Mouse (Mus musculus) macrophage (primary cell): ENCODE data around the gene Cdkn2a. TPM values are rescaled to one million over a fixed set of nuclear protein-coding genes. Genes with fewer than 3 reads are reported as not detected.
A peak's percentile ranks its signal among the peaks of the same experiment; 100 is the strongest.

Experiments
- H3K27ac ChIP-seq: fragments of 350-480 bp; formaldehyde crosslinking; 2 replicates; pipeline ENCODE4 v1.9.0; 2021
- H3K36me3 ChIP-seq: fragments of 350-480 bp; formaldehyde crosslinking; 2 replicates; pipeline ENCODE4 v1.9.0; 2021; ENCODE audit errors: inconsistent target
- H3K4me3 ChIP-seq: fragments of 350-480 bp; formaldehyde crosslinking; 2 replicates; pipeline ENCODE4 v1.9.0; 2021; ENCODE audit errors: inconsistent target
- H3K79me2 ChIP-seq: fragments of 350-480 bp; formaldehyde crosslinking; 2 replicates; pipeline ENCODE4 v1.9.0; 2021; ENCODE audit errors: inconsistent target
- WGBS: methylation state at CpG from one replicate; pipeline ENCODE4 v1.1.7; 2026; ENCODE audit warnings: inconsistent platforms; ENCODE audit not compliant: missing documents; 5-methylcytosine and 5-hydroxymethylcytosine counted together
- polyA plus RNA-seq: library from polyadenylated mRNA; stranded (reverse); fragments of 250-400 nt; gene quantifications from 3 replicates; pipeline ENCODE4 v1.2.4, GENCODE M21; 2018; ENCODE audit warnings: inconsistent platforms
- total RNA-seq, 78 experiments: library from RNA; depleted of rRNA; stranded (reverse); fragments of 250-400 nt; gene quantifications; 1 replicate in 9 of 78; 2 replicates in 24 of 78; 3 replicates in 43 of 78; 4 replicates in 2 of 78; pipeline ENCODE4 v1.2.4; 2018; ENCODE audit warnings: inconsistent platforms in 56 of 78

The Cdkn2a gene
- total RNA-seq (2018; cell fraction: chromatin; rRNA removed): 1 to 10 TPM in 1 of 26 experiments, not detected in 25; 6.9 TPM
- 1 to 10 TPM in 2 of 26 experiments, under 1 TPM in 20, not detected in 4; 0.19 to 1.4 (median 0.36) TPM for total RNA-seq (2018; cell fraction: cytosol; rRNA removed)
- total RNA-seq (2018; cell fraction: nucleus; rRNA removed): not detected
- 0.24 to 1.5 TPM (median 0.41 TPM) in 3 replicates for polyA plus RNA-seq

DNA sequence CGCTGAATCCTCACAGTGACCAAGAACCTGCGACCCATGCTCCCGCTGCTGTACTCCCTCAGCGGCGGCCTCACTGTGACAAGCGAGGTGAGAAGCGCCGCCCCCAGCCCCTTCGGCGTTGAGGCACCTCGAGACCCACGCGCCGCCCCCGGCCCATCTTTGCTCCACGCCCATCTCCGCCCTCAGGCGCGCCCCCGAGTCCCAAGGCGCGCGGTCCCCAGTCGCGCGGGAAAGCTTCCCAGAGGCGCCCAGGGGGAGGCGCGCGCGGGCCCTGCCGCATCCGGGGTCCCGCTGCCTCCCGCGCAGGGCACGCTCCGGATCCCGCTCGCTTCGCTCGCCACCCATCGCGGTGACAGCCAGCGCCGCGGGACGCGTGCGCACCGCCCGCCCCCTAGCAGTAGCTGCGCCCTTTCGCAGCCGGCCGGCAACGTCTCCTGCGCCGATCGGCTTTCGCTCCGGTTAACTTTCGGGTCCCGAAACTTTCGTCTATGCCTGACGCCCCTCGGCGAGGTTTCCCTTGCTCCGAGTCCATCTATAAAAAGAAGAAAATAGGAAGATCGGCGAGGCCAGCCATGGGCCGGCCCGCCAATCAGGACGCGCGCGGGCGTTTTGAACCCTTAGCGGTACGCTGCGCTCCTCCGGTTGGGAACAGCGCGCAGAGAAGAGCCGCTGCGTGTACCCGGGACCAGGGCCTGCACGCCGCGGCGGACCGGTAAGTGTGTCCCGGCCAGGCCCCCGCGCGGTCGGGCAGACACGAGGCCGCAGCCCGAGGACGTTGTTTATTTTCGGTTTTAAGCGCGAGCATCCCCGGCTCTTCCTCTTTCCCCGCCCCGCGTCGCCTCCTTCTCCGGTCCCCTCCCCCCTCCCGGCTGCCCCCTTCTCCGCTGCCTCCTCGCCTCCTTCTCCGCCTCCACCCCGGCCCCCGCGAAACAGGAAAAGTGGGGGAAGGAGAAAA lies at the start of gene Cdkn2a:
TSS of gene Cdkn2a (minus strand) at position 168 of the 955 bp plus-strand sequence.
- Histone ChIP-seq H3K79me2 (no peaks in the 10 kb centered on the region), H3K36me3 (no peaks in the 10 kb centered on the region), H3K27ac (peak within 1 kb of the TSS; percentile 13; the same call in 1 of the 2 replicates), H3K4me3 (peak within 1 kb of the TSS; percentile 49)
- 2% methylated on average over 97 of the region's 117 CpGs for whole genome bisulfite sequencing

DNA sequence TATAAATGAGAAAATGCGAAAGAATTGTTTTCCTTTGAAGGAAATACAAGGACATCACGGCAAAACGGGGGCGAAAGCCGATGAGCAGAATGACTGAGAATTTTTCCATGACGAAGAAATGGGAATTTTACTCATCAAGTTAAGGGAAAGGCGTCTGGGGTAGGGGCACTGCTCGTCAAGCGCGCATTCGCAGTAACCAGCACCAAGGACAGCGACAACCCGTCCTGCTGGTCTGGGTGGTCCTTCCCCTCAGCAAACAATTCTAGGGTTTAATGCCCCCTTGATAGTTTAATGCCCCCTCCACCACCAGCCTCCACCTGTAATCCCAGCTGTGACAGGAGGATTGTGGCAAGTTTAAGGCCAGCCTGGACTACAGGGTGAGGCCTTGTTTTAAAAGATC lies 19.0 kb upstream of the Cdkn2a start:
- WGBS: 17% methylated on average over 13 of the region's 13 CpGs
- Histone ChIP-seq H3K79me2 (no peaks in the 10 kb centered on the region), H3K27ac (no peak overlapping the region), H3K36me3 (no peaks in the 10 kb centered on the region), H3K4me3 (no peak overlapping the region)

DNA sequence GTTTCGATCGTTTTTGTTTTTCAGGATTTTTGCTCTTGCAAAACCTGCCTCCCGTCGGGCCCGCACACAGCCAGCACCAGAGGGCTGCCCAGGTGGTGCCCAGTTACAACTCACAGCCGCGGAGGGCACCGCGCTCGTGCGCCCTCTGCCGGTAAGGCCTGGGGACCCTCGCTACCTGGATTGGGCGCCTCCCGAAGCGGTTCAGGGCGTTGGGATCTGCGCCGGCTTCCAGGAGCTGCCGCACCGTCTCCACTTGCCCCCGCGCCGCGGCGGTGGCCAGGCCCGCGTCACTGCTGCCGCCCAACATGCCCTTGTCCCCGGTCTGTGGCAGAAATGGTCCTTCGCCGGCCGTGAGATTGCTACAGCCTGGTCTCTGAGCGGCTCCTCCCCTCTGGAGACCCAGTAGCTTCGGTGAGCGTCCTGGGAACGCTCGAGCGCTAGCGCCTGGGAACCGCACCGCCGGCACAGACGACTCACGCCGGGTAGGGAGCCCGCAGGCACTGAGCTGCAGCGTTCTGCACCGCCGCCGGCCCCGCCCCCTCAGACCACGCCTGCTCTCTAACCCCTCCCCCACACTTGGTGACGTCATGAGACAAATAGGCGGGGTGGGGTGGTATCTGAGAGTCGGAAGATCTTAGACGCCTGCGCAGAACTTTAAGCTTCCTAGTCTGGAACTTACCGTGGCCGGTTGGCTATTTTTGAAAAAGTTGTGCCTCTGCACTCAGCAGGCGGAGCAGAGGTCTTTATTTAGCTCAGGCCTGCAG lies 16.2 kb upstream of the Cdkn2a start, which contains the start of gene Cdkn2b:
TSS of gene Cdkn2b (minus strand) at position 549 of the 764 bp plus-strand sequence.
- Histone ChIP-seq H3K4me3 (peak within 1 kb of the TSS; percentile 26; the same call in 1 of the 2 replicates), H3K79me2 (no peaks in the 10 kb centered on the region), H3K36me3 (no peaks in the 10 kb centered on the region), H3K27ac (peak within 1 kb of the TSS; percentile 22; the same call in 1 of the 2 replicates)
- 1% methylated on average over 61 of the region's 61 CpGs for WGBS

DNA sequence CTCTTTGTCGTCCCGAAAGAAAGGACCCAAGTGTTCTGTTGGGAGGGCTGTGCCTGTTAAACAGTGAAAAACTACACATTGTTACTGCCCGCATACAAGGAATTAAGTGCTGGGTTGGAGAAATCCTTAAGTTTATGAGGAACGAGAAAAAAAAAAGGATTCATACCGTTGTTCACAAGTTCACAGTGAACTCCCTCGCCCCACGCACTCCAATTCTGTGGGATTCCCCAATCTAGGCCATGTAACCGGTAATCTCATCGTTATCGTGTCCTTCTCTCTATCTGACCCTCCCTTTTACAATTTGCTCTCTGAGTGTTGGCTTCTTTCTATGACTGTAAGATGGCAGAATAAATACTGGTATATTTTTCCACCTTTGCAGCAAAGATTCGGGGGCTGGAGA lies 15.5 kb upstream of the Cdkn2a start:
- Histone ChIP-seq H3K36me3 (no peaks in the 10 kb centered on the region), H3K4me3 (no peak overlapping the region), H3K79me2 (no peaks in the 10 kb centered on the region), H3K27ac (no peak overlapping the region)
- WGBS: 16% methylated on average over 11 of the region's 11 CpGs

DNA sequence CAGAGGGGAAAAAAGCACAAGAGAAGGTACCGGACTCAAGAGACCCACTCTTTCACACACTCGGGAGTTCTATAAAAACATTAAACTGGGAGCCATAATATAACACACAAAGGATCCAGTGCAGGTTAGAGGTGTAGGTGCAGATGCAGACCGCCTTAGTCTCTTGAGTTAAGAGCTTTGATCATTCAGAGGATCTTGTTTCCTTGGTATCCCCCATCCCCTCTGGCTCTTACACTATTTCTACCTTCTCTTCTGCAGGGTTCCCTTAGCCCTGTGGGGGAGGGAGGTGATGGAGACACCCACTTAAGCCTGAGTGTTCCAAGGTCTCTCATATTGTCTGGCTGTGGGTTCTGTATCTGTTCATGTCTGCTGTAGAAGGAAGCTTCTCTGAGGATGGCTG lies 13.5 kb upstream of the Cdkn2a start:
- Histone ChIP-seq H3K27ac (no peak overlapping the region), H3K4me3 (no peak overlapping the region), H3K36me3 (no peaks in the 10 kb centered on the region), H3K79me2 (no peaks in the 10 kb centered on the region)
- 35% methylated on average over 3 of the region's 3 CpGs for WGBS

DNA sequence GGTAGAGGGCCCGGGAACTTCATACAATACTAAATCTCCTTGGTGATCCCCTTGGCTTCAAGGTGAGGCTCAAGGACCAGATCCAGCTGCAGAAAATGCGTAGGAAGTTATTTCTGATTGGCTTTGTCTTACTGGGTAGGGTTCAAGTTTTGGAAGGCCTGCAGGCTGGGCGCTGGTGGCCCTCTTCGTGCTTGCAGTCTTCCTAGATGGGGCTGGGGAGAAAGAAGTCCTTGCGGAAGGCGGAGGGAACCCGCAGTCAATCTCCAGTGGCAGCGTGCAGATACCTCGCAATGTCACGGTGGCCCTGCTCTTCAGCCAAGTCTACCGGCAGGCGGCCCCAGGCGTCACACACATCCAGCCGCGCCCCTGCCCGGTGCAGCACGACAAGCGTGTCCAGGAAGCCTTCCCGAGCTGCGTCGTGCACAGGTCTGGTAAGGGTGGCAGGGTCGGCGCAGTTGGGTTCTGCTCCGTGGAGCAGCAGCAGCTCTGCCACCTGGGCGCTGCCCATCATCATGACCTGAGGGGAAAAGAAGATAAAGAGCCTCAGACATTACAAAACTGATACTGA lies 12.4 kb upstream of the Cdkn2a start:
- no peak overlapping the region for H3K27ac ChIP-seq
- no peaks in the 10 kb centered on the region for H3K79me2 ChIP-seq
- H3K4me3 ChIP-seq: no peak overlapping the region
- whole genome bisulfite sequencing: 18% methylated on average over 25 of the region's 25 CpGs
- no peaks in the 10 kb centered on the region for H3K36me3 ChIP-seq

DNA sequence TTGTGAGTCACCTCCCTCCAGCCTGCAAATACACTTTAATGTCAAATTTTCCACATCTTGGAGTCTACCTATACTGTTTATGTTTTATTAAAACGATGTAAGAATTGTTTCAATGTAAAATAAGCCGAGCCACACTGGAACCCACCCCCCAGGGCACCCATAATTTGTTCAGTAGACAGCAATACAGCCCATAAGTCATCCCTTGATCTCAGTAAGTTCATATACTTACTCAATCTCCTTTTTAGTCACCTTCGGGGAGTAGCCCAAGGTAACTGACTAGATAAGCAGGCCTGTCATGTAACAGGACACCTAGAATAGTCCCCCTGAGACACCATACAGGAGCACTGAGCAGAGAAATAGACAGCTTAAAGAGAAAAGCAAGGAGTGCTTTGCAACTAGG lies 11.2 kb upstream of the Cdkn2a start:
- Histone ChIP-seq H3K27ac (no peak overlapping the region), H3K36me3 (no peaks in the 10 kb centered on the region), H3K79me2 (no peaks in the 10 kb centered on the region), H3K4me3 (no peak overlapping the region)
- WGBS: 14% methylated on average over 3 of the region's 3 CpGs

DNA sequence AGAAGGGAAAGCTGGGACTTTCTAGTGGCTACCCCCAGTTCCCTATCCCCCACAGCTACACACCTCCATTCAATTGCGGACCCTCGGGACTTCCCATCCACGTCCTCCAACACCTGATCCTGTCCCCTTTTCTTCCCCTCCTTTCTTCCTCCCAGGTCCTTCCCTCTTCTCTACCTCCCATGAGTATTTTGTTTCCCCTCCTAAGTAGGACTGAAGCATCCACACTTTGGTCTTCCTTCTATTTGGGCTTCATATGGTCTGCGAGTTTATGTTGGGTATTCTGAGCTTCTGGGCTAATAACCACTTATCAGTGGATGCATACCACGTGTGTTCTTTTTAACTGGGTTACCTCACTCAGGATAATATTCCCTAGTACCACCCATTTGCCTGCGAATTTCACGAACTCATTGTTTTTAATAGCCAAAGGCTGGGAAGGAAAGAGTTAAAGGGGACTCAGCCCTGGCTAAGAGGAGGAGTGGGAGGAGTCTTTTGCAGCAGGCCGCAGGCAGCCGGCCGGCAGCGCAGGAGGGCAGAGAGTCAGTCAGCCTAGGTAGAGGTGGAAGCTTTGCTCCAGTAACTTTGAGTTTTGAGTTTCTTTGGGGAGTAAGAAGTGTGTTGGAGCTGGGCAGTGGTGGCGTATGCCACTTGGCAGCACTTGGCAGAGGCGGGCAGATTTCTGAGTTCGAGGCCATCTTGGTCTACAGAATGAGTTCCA lies 9.0 kb upstream of the Cdkn2a start:
- Histone ChIP-seq H3K27ac (no peak overlapping the region), H3K4me3 (no peak overlapping the region), H3K79me2 (no peaks in the 10 kb centered on the region), H3K36me3 (no peaks in the 10 kb centered on the region)
- 14% methylated on average over 14 of the region's 14 CpGs for WGBS

DNA sequence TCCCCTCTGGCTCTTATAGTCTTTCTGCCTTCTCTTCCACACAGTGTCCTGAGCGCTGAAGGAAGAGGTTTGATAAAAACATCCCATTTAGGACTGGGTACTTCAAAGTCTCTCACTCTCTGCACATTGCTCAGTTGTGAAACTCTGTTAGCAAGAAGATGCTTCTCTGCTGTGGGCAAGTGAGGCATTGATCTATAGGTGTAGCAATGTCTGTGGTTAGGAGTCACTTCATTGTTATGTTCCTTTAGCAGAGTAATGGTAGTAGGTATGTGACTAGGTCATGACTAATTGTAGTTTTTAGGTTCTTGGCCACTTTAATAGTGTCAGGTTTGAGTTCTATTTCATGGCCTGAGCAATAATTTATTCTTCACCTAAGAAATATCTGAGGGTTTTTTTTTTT lies 7.7 kb upstream of the Cdkn2a start:
- Histone ChIP-seq H3K36me3 (no peaks in the 10 kb centered on the region), H3K79me2 (no peaks in the 10 kb centered on the region), H3K27ac (no peak overlapping the region), H3K4me3 (no peak overlapping the region)
- 36% methylated on average over 1 of the region's 1 CpGs for WGBS

DNA sequence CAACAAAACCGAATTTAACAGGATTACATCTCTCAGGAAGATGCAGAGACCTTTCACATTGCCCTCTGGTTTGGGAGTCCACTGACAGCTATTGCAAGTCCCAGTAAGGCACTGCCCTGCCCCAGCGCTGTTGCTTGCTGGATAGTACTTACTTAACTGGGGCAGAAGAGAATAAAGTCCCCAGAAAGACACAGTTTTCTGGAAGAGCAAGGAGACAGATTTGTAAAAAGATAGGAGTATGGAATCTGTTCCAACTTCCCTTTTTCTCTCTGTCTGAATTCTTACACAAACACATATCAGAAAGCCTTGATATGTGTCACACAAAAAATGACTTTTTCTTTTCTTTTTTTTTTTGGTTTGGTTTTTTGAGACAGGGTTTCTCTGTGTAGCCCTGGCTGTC lies 5.3 kb upstream of the Cdkn2a start:
- H3K79me2 ChIP-seq: no peaks in the 10 kb centered on the region
- H3K4me3 ChIP-seq: no peak overlapping the region
- no peak overlapping the region for H3K27ac ChIP-seq
- no peaks in the 10 kb centered on the region for H3K36me3 ChIP-seq
- WGBS: 17% methylated on average over 2 of the region's 2 CpGs

DNA sequence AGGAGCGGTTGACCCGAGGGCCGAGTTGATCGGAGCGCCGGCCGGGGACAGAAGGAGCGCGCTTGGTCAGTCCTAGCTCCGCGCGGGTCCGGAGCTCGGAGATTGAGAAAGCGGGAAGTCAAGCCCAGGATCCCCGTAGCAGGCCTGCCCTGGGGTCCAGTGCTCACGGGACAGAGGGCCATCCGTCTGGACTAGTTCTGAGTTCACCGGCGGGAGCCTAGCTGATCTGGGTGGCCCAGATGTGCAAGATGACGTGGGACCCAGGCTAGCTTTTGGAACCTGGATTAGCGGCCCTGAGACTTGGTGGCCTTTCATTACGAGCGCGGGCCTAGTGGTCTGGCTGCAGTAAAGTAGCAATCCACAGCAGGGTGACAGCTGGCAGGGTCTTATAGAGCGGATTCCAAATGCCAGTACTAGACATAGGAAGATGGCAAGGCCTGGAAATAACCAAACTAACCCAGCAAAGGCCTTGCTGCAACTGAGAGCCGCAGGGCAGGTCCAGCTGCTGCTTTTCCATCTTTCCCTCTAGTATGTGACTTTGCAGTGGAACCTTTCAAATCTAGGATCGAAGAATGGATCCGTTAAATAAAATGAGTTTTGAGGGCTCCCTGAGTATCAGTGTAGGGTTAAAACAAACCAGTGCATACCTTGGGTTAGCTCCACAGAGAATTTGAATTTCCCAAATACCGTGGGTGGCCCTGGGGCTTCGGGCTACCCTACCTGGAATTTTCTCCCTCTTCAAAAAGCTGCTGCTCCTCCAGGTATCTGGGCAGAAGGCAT lies 1.2 kb upstream of the Cdkn2a start:
- WGBS: 13% methylated on average over 31 of the region's 31 CpGs
- H3K4me3 ChIP-seq: peak overlapping the region; percentile 49
- H3K27ac ChIP-seq: peak overlapping the region; percentile 13; the same call in 1 of the 2 replicates
- no peaks in the 10 kb centered on the region for H3K79me2 ChIP-seq
- no peaks in the 10 kb centered on the region for H3K36me3 ChIP-seq

DNA sequence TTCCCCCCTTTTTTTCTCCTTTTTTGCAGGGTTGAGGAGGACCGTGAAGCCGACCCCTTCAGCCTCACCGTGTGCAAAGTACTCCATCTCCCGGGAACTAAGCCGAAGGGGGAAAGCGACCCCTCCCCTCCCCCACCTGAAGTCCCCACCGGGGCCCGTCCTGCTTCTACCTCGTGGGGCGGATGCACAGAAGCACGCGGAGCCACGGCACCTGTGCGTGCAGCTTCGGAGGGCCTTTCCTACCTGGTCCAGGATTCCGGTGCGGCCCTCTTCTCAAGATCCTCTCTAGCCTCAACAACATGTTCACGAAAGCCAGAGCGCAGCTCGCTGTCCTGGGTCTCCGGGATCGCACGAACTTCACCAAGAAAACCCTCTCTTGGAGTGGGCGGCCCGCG lies 365 bp downstream of the Cdkn2a start:
- H3K36me3 ChIP-seq: no peaks in the 10 kb centered on the region
- peak overlapping the region; percentile 12; the same call in 1 of the 2 replicates for H3K4me3 ChIP-seq
- H3K27ac ChIP-seq: no peak overlapping the region
- 11% methylated on average over 26 of the region's 26 CpGs for WGBS
- no peaks in the 10 kb centered on the region for H3K79me2 ChIP-seq

DNA sequence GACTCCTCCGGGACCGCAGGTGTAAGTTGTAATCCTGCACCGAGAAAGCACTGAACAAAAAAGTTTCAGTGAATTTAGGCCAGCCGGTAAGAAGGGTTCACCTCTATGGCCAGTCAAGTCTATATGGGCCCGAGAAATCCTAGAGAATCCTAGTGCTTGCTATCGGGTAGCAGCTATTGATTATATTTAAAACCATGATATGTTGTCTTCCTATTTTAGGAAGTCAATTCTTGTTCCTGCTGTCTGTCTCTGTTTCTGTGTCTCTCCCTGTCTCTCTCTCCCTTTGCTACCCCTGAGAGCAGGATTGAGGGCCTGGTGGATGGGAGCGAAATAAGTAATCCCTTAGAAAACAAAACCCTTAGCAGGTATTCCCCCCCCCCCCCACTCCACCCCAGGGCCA lies 937 bp downstream of the Cdkn2a start:
- 63% methylated on average over 7 of the region's 7 CpGs for WGBS
- Histone ChIP-seq H3K79me2 (no peaks in the 10 kb centered on the region), H3K27ac (no peak overlapping the region), H3K36me3 (no peaks in the 10 kb centered on the region), H3K4me3 (no peak overlapping the region)
